Mouse (Mus musculus): ENCODE measurements around the gene Cdhr2.

The Cdhr2 gene

DNA sequence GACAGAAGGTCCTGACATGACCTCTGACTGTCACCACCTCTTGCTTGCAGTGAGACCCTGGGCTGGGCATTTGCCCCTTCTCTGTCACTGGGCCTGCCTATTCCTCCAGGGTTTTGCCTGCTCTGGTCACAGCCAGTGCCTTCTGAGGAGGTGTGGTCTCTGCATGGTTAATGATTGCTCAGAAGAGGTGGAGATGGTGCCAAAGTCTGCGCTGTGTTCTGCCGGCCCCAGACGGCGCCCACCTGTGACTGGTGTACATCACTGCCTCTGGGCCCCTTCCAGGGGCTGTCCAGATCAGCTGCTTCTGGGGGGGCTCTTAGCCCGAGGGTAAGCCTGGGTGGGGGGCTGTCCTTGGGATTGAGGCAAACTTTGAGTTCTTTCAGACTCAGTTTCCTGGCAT lies at the start of gene Cdhr2:
Gene Cdhr2 (plus strand): TSS at position 219 of the 400 bp plus-strand sequence.
- no peak for TF ChIP-seq GATA4 (IDR thresholded peaks at IDR 0.05; ENCODE audit: insufficient replicate concordance, low read length)

GRCm38 (mm10) chr13:54660877-54661276 lies 40.4 kb upstream of the Cdhr2 start:
- no peak for TF ChIP-seq GATA4 (IDR thresholded peaks at IDR 0.05; ENCODE audit: insufficient replicate concordance, low read length)

- TF ChIP-seq GATA4 (IDR thresholded peaks at IDR 0.05; ENCODE audit: insufficient replicate concordance, low read length): no peak
These were observed 39.9 kb upstream of the Cdhr2 start for GRCm38 (mm10) chr13:54661358-54661757.

- no peak for TF ChIP-seq GATA4 (IDR thresholded peaks at IDR 0.05; ENCODE audit: insufficient replicate concordance, low read length)
These were observed 37.3 kb upstream of the Cdhr2 start for GRCm38 (mm10) chr13:54663999-54664398.

DNA sequence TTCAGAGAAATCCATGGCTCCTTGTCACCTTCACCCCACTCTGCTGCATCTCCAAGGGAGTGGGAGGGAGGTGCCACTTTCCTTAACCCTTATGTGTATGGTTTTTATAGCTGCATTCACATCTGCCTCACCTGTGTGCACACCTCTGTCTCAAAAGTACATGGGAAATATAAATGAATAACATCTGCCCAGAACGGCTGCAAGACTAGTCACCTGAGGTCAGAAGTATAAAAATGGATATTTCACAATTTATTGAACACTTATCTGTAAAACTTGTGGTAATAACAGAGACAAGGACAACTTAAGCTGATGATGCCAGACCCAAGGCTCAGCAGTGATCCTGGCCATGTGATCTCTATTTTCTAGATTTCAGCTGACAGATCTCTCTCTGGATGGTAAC lies 36.8 kb upstream of the Cdhr2 start:
- no peak; the same call in 1 of the 2 replicates for TF ChIP-seq GATA4 (IDR thresholded peaks at IDR 0.05; ENCODE audit: insufficient replicate concordance, low read length)

- no peak for TF ChIP-seq GATA4 (IDR thresholded peaks at IDR 0.05; ENCODE audit: insufficient replicate concordance, low read length)
These were observed 36.2 kb upstream of the Cdhr2 start for GRCm38 (mm10) chr13:54665062-54665461.

GRCm38 (mm10) chr13:54670491-54670890 lies 30.8 kb upstream of the Cdhr2 start:
- no peak for TF ChIP-seq GATA4 (IDR thresholded peaks at IDR 0.05; ENCODE audit: insufficient replicate concordance, low read length)

DNA sequence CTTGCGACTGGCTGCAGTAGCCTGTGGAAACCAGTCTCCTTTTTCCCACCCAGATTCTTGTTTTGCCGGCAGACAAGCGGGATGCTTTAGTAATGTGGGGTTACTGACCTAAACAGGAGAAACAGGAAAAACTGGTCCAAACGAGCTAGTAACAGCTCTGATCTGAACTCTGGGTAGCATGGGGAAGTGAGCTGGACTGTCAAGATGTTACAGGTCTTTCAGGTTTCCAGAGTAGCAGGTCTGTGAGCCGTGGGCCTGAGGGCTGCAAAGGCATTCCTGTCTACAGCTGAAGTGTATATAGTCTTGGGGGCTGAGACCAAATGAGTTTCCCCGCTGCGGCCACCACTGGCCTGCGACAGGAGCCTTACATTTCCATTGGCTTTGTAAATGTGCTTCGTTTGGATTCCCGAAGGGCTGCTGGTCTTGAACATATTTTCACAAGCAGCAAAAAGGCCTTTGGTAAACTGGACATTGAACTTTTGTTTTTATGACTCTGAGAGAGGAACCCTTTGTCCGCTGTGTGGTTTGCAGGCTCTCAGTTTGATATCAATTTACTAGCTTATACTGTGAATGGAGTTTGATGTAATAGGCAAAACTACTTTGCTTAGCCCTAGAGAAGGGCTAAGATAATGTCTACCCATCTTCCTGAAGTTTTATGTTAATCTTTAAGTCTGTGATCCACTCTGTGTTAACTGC lies 25.2 kb upstream of the Cdhr2 start:
- TF ChIP-seq GATA4 (IDR thresholded peaks at IDR 0.05; ENCODE audit: insufficient replicate concordance, low read length): no peak

DNA sequence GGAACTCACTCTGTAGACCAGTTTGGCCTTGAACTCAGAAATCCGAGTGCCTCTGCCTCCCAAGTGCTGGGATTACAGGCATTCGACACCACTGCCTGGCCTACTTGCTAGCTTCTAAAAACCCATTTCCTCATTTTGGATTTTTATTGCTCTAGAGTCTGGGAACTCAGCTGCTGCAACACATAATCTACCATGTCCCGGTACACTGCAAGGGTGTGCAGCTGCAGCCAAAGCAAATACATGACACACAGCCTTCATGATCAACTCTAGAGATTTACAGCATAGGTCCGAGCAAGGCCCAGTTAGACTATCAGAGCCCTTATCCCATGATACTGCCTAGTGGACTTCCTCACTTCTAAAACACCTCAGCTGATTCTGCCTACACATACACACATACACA lies 23.0 kb upstream of the Cdhr2 start:
- no peak for TF ChIP-seq GATA4 (IDR thresholded peaks at IDR 0.05; ENCODE audit: insufficient replicate concordance, low read length)

GRCm38 (mm10) chr13:54680184-54680853 lies 20.9 kb upstream of the Cdhr2 start:
- TF ChIP-seq GATA4 (IDR thresholded peaks at IDR 0.05; ENCODE audit: insufficient replicate concordance, low read length): no peak

DNA sequence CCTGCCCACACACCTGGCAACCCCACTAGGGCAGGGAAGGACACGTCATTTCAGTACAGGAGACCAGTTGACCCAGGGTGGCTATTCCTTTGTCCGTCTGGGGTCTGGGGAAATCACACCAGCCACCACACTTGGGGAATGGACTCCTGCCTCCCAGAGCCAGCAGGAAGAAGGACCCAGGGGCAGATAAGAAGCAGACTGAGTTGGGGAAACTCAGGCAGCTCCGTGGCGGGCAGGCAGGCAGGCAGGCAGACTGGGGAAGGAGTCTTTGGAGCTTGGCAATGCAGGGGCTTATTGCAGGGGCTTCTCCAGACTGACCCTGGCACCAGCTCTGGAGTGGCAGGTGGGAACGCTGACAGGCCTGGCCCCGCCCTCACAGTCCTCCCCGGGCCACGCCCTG lies 20.0 kb upstream of the Cdhr2 start:
- no peak for TF ChIP-seq GATA4 (IDR thresholded peaks at IDR 0.05; ENCODE audit: insufficient replicate concordance, low read length)

- no peak for TF ChIP-seq GATA4 (IDR thresholded peaks at IDR 0.05; ENCODE audit: insufficient replicate concordance, low read length)
These were observed 18.0 kb upstream of the Cdhr2 start for GRCm38 (mm10) chr13:54683301-54683700.

DNA sequence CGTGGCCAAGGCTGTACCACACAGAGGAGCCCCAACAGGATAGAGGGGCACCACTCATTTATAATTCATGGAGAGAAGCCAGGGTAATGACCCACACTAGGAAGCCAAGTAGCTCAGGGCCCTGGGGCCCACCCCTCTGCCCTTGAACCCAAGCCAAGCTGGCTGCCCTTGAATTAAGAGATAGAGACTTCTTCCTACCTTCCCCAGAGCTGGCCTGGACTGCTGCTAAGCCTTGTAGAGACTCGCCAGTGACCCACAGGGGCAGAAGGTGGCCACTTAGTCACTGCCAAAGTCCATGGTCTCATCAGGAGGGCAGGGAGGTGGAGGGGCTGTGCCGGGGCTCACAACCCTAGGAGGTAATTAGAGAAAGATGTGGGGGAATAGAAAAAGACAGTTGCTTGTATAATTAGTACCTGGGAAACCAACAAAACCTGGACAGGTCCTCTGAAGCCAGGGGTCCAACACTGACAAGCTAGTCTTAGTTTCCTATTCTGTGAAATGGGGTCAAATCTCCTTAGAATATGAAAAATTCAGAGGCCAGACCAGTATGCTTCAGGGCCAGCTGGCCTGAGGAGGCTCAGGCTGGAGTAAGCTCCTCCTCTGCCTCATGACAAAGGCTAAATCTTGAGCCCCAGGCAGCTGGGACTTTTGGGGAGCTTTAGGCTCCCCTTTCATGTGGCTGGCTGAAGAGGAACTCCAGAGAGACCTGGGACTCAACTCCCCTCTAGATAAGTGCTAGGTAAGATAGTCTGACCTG lies 16.9 kb upstream of the Cdhr2 start:
- TF ChIP-seq GATA4 (IDR thresholded peaks at IDR 0.05; ENCODE audit: insufficient replicate concordance, low read length): no peak

GRCm38 (mm10) chr13:54685174-54685573 lies 16.1 kb upstream of the Cdhr2 start:
- no peak for TF ChIP-seq GATA4 (IDR thresholded peaks at IDR 0.05; ENCODE audit: insufficient replicate concordance, low read length)

- no peak for TF ChIP-seq GATA4 (IDR thresholded peaks at IDR 0.05; ENCODE audit: insufficient replicate concordance, low read length)
These were observed 14.9 kb upstream of the Cdhr2 start for GRCm38 (mm10) chr13:54686139-54687053.
